Mouse (Mus musculus) heart, embryonic 12.5 days (tissue): ENCODE data around the gene Rnf208. TPM values are rescaled to one million over a fixed set of nuclear protein-coding genes. Genes with fewer than 3 reads are reported as not detected.

Experiments used
- ATAC-seq: fragments of 200-750 bp; cut with Nextera tagmentation; 2 replicates; pipeline ENCODE4 v1.8.0; 2017; ENCODE audit warnings: moderate TSS enrichment, moderate library complexity; ENCODE audit not compliant: insufficient number of reproducible peaks, low FRiP score
- H3K27ac ChIP-seq: fragments of 300-500 bp; sonication (generic); 2 replicates; pipeline ENCODE4 v1.5.1; 2016; ENCODE audit warnings: mild to moderate bottlenecking, moderate library complexity; ENCODE audit not compliant: poor library complexity, severe bottlenecking
- H3K27me3 ChIP-seq: fragments of 300-500 bp; sonication (generic); replicated peaks from 2 replicates; pipeline ENCODE4 v1.6.1; 2016; ENCODE audit warnings: mild to moderate bottlenecking, moderate library complexity
- H3K36me3 ChIP-seq: fragments of 300-500 bp; sonication (generic); 2 replicates; pipeline ENCODE4 v1.6.1; 2016; ENCODE audit warnings: mild to moderate bottlenecking, moderate library complexity
- H3K4me1 ChIP-seq: fragments of 300-500 bp; sonication (generic); replicated peaks from 2 replicates; pipeline ENCODE4 v1.6.1; 2016; ENCODE audit warnings: mild to moderate bottlenecking
- H3K4me2 ChIP-seq: fragments of 300-500 bp; sonication (generic); 2 replicates; pipeline ENCODE4 v1.6.1; 2016; ENCODE audit warnings: mild to moderate bottlenecking, moderate library complexity
- H3K4me3 ChIP-seq: fragments of 300-500 bp; sonication (generic); 2 replicates; pipeline ENCODE4 v1.5.1; 2016; ENCODE audit warnings: mild to moderate bottlenecking
- H3K9ac ChIP-seq: fragments of 300-500 bp; sonication (generic); 2 replicates; pipeline ENCODE4 v1.6.1; 2016; ENCODE audit warnings: mild to moderate bottlenecking, moderate library complexity
- H3K9me3 ChIP-seq: fragments of 300-500 bp; sonication (generic); replicated peaks from 2 replicates; pipeline ENCODE4 v1.6.1; 2016; ENCODE audit warnings: mild to moderate bottlenecking, moderate library complexity
- WGBS: fragments of 180-500 bp; shearing (Covaris S2); methylation state at CpG from one replicate; pipeline ENCODE4 v1.1.7; 2016; 5-methylcytosine and 5-hydroxymethylcytosine counted together
- polyA plus RNA-seq: library from polyadenylated mRNA; unstranded; fragments of >200 nt; fragmentation: Nextera tagmentation; extraction: Ambion mirVana; gene quantifications from 2 replicates; pipeline ENCODE4 v1.2.1, GENCODE M21; 2016

Gene Rnf208
- polyA plus RNA-seq, 1 experiment from 2014 or later, result 6.5 TPM

- no peaks in the 10 kb centered on the region for H3K36me3 ChIP-seq
- no peak overlapping the region for H3K4me3 ChIP-seq
- H3K9me3 ChIP-seq, result no peaks in the 10 kb centered on the region
- no peak overlapping the region for H3K4me2 ChIP-seq
- H3K9ac ChIP-seq, result no peak overlapping the region
- ATAC-seq, result no peak
- peaks cover 32% of the 10 kb centered on the region for H3K4me1 ChIP-seq
- 62% methylated on average over 9 of the region's 9 CpGs for WGBS
- peaks cover 99% of the 10 kb centered on the region for H3K27me3 ChIP-seq
- no peak overlapping the region for H3K27ac ChIP-seq
Observed at GRCm38 (mm10) chr2:25293706-25294105, 51.7 kb downstream of the Rnf208 start.

Other genes with a start within 250 kb of the Rnf208 start
- gene Nsmf, start 187.9 kb upstream of the Rnf208 start, polyA plus RNA-seq, result 58.7 and 62.8 TPM in 2 replicates
- not detected in 2 replicates for gene Entpd8, start 162.0 kb upstream of the Rnf208 start, polyA plus RNA-seq
- 0.10 TPM in 1 of 2 replicates, not detected in the other for gene Noxa1, start 147.1 kb upstream of the Rnf208 start, polyA plus RNA-seq
- 10.8 and 12.8 TPM in 2 replicates for gene Nrarp, start 61.5 kb upstream of the Rnf208 start, polyA plus RNA-seq
- 6.6 and 7.0 TPM in 2 replicates for gene Tor4a, start 45.4 kb upstream of the Rnf208 start, polyA plus RNA-seq
- gene Nelfb, start 30.8 kb upstream of the Rnf208 start, polyA plus RNA-seq, result 73.3 and 74.4 TPM in 2 replicates
- gene Stpg3, start 27.6 kb upstream of the Rnf208 start, polyA plus RNA-seq, result not detected in 2 replicates
- not detected in 2 replicates for gene Fam166a, start 23.5 kb upstream of the Rnf208 start, polyA plus RNA-seq
- 388 and 392 TPM in 2 replicates for gene Tubb4b, start 17.6 kb upstream of the Rnf208 start, polyA plus RNA-seq
- not detected in 2 replicates for gene Slc34a3, start 7.9 kb upstream of the Rnf208 start, polyA plus RNA-seq
- not detected in 2 replicates for gene Rnf224, start 5.5 kb upstream of the Rnf208 start, polyA plus RNA-seq
- not detected in 2 replicates for gene Cysrt1, start 197 bp downstream of the Rnf208 start, polyA plus RNA-seq
- gene AL732309.1, start 4.6 kb downstream of the Rnf208 start, polyA plus RNA-seq, result 2.6 and 3.2 TPM in 2 replicates
- gene Tmem203, start 13.2 kb downstream of the Rnf208 start, polyA plus RNA-seq, result 18.3 and 19.1 TPM in 2 replicates
- gene Tprn, start 20.4 kb downstream of the Rnf208 start, polyA plus RNA-seq, result 4.9 and 5.1 TPM in 2 replicates
- gene Ssna1, start 30.2 kb downstream of the Rnf208 start, polyA plus RNA-seq, result 131 and 133 TPM in 2 replicates
- gene Anapc2, start 30.2 kb downstream of the Rnf208 start, polyA plus RNA-seq, result 83.4 and 87.7 TPM in 2 replicates
- gene Tmem210, start 45.9 kb downstream of the Rnf208 start, polyA plus RNA-seq, result not detected in 2 replicates
- gene Lrrc26, start 47.7 kb downstream of the Rnf208 start, polyA plus RNA-seq, result not detected in 2 replicates
- 0.44 TPM in 1 of 2 replicates, not detected in the other for gene Grin1, start 76.9 kb downstream of the Rnf208 start, polyA plus RNA-seq
- gene Man1b1, start 90.1 kb downstream of the Rnf208 start, polyA plus RNA-seq, result 34.0 and 40.9 TPM in 2 replicates
- 11.3 TPM in 2 replicates for gene Dpp7, start 114.1 kb downstream of the Rnf208 start, polyA plus RNA-seq
- gene Uap1l1, start 123.4 kb downstream of the Rnf208 start, polyA plus RNA-seq, result 10.7 and 11.2 TPM in 2 replicates
- 18.5 and 20.0 TPM in 2 replicates for gene Sapcd2, start 130.1 kb downstream of the Rnf208 start, polyA plus RNA-seq
- gene Entpd2, start 153.6 kb downstream of the Rnf208 start, polyA plus RNA-seq, result 0.18 and 0.44 TPM in 2 replicates
- gene Npdc1, start 157.1 kb downstream of the Rnf208 start, polyA plus RNA-seq, result 22.3 and 22.4 TPM in 2 replicates
- gene Fut7, start 181.0 kb downstream of the Rnf208 start, polyA plus RNA-seq, result not detected in 2 replicates
- gene Abca2, start 186.4 kb downstream of the Rnf208 start, polyA plus RNA-seq, result 4.8 and 5.0 TPM in 2 replicates
- gene Clic3, start 214.6 kb downstream of the Rnf208 start, polyA plus RNA-seq, result 1.1 and 1.4 TPM in 2 replicates
- 22.1 and 22.7 TPM in 2 replicates for gene Paxx, start 218.8 kb downstream of the Rnf208 start, polyA plus RNA-seq
- gene Ptgds, start 227.8 kb downstream of the Rnf208 start, polyA plus RNA-seq, result 2.4 and 2.6 TPM in 2 replicates